Mouse (Mus musculus): Measurements from ENCODE around the gene Cherp. TPM values are rescaled to one million over a fixed set of nuclear protein-coding genes. Genes with fewer than 3 reads are reported as not detected.

The Cherp gene
- 53.0 and 59.1 TPM in 2 replicates for polyA plus RNA-seq (2015; fragmentation: Nextera tagmentation; extraction: Ambion mirVana)

- peak; percentile 98 for ATAC-seq (replicated peaks)
- Histone ChIP-seq H3K27ac (peak within 1 kb of the TSS; percentile 94), H3K4me3 (peak within 1 kb of the TSS; percentile 97), H3K27me3 (replicated peaks) (no peaks in the 10 kb centered on the region), H3K9me3 (no peaks in the 10 kb centered on the region), H3K4me1 (peaks cover 25% of the 10 kb centered on the region), H3K4me2 (peak within 1 kb of the TSS; percentile 99), H3K9ac (peak within 1 kb of the TSS; percentile 88), H3K36me3 (replicated peaks) (peaks cover 23% of the 10 kb centered on the region)
- under 1% methylated on average over 80 of the region's 80 CpGs for WGBS
These were observed at the start of gene Cherp for GRCm38 (mm10) chr8:72474826-72475546. Gene Cherp, minus strand, starts transcription at chr8:72475226.

- H3K9ac ChIP-seq = no peak overlapping the region
- no peak for ATAC-seq (replicated peaks)
- no peaks in the 10 kb centered on the region for H3K9me3 ChIP-seq
- no peak overlapping the region for H3K4me2 ChIP-seq
- no peaks in the 10 kb centered on the region for H3K4me1 ChIP-seq
- no peak overlapping the region for H3K4me3 ChIP-seq
- no peaks in the 10 kb centered on the region for H3K27me3 ChIP-seq (replicated peaks)
- no peak overlapping the region for H3K27ac ChIP-seq
- no peaks in the 10 kb centered on the region for H3K36me3 ChIP-seq (replicated peaks)
These were observed 46.9 kb upstream of the Cherp start for GRCm38 (mm10) chr8:72521888-72522287.

GRCm38 (mm10) chr8:72517421-72517988, 42.5 kb upstream of the Cherp start:
- Histone ChIP-seq H3K27ac (no peak overlapping the region), H3K4me1 (no peaks in the 10 kb centered on the region), H3K27me3 (replicated peaks) (no peaks in the 10 kb centered on the region), H3K4me2 (no peak overlapping the region), H3K4me3 (no peak overlapping the region), H3K9ac (no peak overlapping the region), H3K9me3 (no peaks in the 10 kb centered on the region), H3K36me3 (replicated peaks) (no peaks in the 10 kb centered on the region)
- ATAC-seq (replicated peaks) = no peak
- WGBS = 78% methylated on average over 7 of the region's 7 CpGs

GRCm38 (mm10) chr8:72513158-72513557, 38.1 kb upstream of the Cherp start:
- ATAC-seq (replicated peaks) = no peak
- no peaks in the 10 kb centered on the region for H3K36me3 ChIP-seq (replicated peaks)
- H3K4me3 ChIP-seq = no peak overlapping the region
- 96% methylated on average over 1 of the region's 1 CpGs for WGBS
- no peaks in the 10 kb centered on the region for H3K4me1 ChIP-seq
- no peak overlapping the region for H3K9ac ChIP-seq
- no peak overlapping the region for H3K4me2 ChIP-seq
- H3K27ac ChIP-seq = no peak overlapping the region
- no peaks in the 10 kb centered on the region for H3K27me3 ChIP-seq (replicated peaks)
- no peaks in the 10 kb centered on the region for H3K9me3 ChIP-seq

GRCm38 (mm10) chr8:72512648-72513047, 37.6 kb upstream of the Cherp start:
- H3K27me3 ChIP-seq (replicated peaks) = no peaks in the 10 kb centered on the region
- no peaks in the 10 kb centered on the region for H3K9me3 ChIP-seq
- H3K4me2 ChIP-seq = no peak overlapping the region
- no peak overlapping the region for H3K4me3 ChIP-seq
- no peak overlapping the region for H3K27ac ChIP-seq
- no peak for ATAC-seq (replicated peaks)
- no peak overlapping the region for H3K9ac ChIP-seq
- H3K4me1 ChIP-seq = no peaks in the 10 kb centered on the region
- WGBS = 93% methylated on average over 1 of the region's 1 CpGs
- H3K36me3 ChIP-seq (replicated peaks) = no peaks in the 10 kb centered on the region

GRCm38 (mm10) chr8:72507505-72507904, 32.5 kb upstream of the Cherp start:
- Histone ChIP-seq H3K4me3 (no peak overlapping the region), H3K27me3 (replicated peaks) (no peaks in the 10 kb centered on the region), H3K9me3 (no peaks in the 10 kb centered on the region), H3K9ac (no peak overlapping the region), H3K4me2 (no peak overlapping the region), H3K4me1 (no peaks in the 10 kb centered on the region), H3K27ac (no peak overlapping the region), H3K36me3 (replicated peaks) (no peaks in the 10 kb centered on the region)
- 80% methylated on average over 1 of the region's 1 CpGs for WGBS
- ATAC-seq (replicated peaks) = no peak

- Histone ChIP-seq H3K4me2 (no peak overlapping the region), H3K36me3 (replicated peaks) (no peaks in the 10 kb centered on the region), H3K9me3 (no peaks in the 10 kb centered on the region), H3K4me3 (no peak overlapping the region), H3K27ac (no peak overlapping the region), H3K4me1 (no peaks in the 10 kb centered on the region), H3K27me3 (replicated peaks) (no peaks in the 10 kb centered on the region), H3K9ac (no peak overlapping the region)
- ATAC-seq (replicated peaks) = no peak
These were observed 29.8 kb upstream of the Cherp start for GRCm38 (mm10) chr8:72504637-72505314.

GRCm38 (mm10) chr8:72504137-72504536, 29.1 kb upstream of the Cherp start:
- Histone ChIP-seq H3K4me2 (no peak overlapping the region), H3K4me1 (no peaks in the 10 kb centered on the region), H3K4me3 (no peak overlapping the region), H3K27ac (no peak overlapping the region), H3K36me3 (replicated peaks) (no peaks in the 10 kb centered on the region), H3K9ac (no peak overlapping the region), H3K27me3 (replicated peaks) (no peaks in the 10 kb centered on the region), H3K9me3 (no peaks in the 10 kb centered on the region)
- no peak for ATAC-seq (replicated peaks)

- Histone ChIP-seq H3K4me2 (no peak overlapping the region), H3K27ac (no peak overlapping the region), H3K36me3 (replicated peaks) (peaks cover 2% of the 10 kb centered on the region; the same call in 1 of the 2 replicates), H3K27me3 (replicated peaks) (no peaks in the 10 kb centered on the region), H3K4me3 (no peak overlapping the region), H3K9me3 (no peaks in the 10 kb centered on the region), H3K4me1 (no peaks in the 10 kb centered on the region), H3K9ac (no peak overlapping the region)
- no peak for ATAC-seq (replicated peaks)
- WGBS = 93% methylated on average over 1 of the region's 1 CpGs
These were observed 25.5 kb upstream of the Cherp start for GRCm38 (mm10) chr8:72500521-72500931.

- no peak overlapping the region for H3K4me3 ChIP-seq
- H3K4me1 ChIP-seq = peaks cover under 1% of the 10 kb centered on the region; the same call in 1 of the 2 replicates
- ATAC-seq (replicated peaks) = no peak
- 94% methylated on average over 2 of the region's 2 CpGs for WGBS
- H3K4me2 ChIP-seq = no peak overlapping the region
- no peaks in the 10 kb centered on the region for H3K27me3 ChIP-seq (replicated peaks)
- no peaks in the 10 kb centered on the region for H3K9me3 ChIP-seq
- no peak overlapping the region for H3K27ac ChIP-seq
- no peak overlapping the region for H3K9ac ChIP-seq
- H3K36me3 ChIP-seq (replicated peaks) = peaks cover 3% of the 10 kb centered on the region; the same call in 1 of the 2 replicates
These were observed 24.7 kb upstream of the Cherp start for GRCm38 (mm10) chr8:72499521-72500284.

GRCm38 (mm10) chr8:72498527-72498926, 23.5 kb upstream of the Cherp start:
- no peaks in the 10 kb centered on the region for H3K9me3 ChIP-seq
- no peak overlapping the region for H3K4me3 ChIP-seq
- no peak overlapping the region for H3K4me2 ChIP-seq
- H3K27me3 ChIP-seq (replicated peaks) = no peaks in the 10 kb centered on the region
- H3K9ac ChIP-seq = no peak overlapping the region
- no peak for ATAC-seq (replicated peaks)
- WGBS = 89% methylated on average over 4 of the region's 4 CpGs
- no peak overlapping the region for H3K27ac ChIP-seq
- H3K4me1 ChIP-seq = peaks cover 12% of the 10 kb centered on the region
- H3K36me3 ChIP-seq (replicated peaks) = peaks cover 3% of the 10 kb centered on the region; the same call in 1 of the 2 replicates

GRCm38 (mm10) chr8:72497911-72498310, 22.9 kb upstream of the Cherp start:
- H3K27ac ChIP-seq = no peak overlapping the region
- H3K4me2 ChIP-seq = no peak overlapping the region
- H3K9ac ChIP-seq = no peak overlapping the region
- H3K36me3 ChIP-seq (replicated peaks) = peaks cover 3% of the 10 kb centered on the region; the same call in 1 of the 2 replicates
- H3K4me3 ChIP-seq = no peak overlapping the region
- ATAC-seq (replicated peaks) = no peak
- 88% methylated on average over 1 of the region's 1 CpGs for WGBS
- H3K9me3 ChIP-seq = no peaks in the 10 kb centered on the region
- no peaks in the 10 kb centered on the region for H3K27me3 ChIP-seq (replicated peaks)
- peaks cover 15% of the 10 kb centered on the region for H3K4me1 ChIP-seq

All from midbrain, embryonic 15.5 days (tissue).